Mouse (Mus musculus): ENCODE results near the gene Qpctl. TPM values are rescaled to one million over a fixed set of nuclear protein-coding genes. Genes with fewer than 3 reads are reported as not detected.

Gene Qpctl
- polyA plus RNA-seq, 1 experiment from 2014 or later, result 18.6 TPM

DNA sequence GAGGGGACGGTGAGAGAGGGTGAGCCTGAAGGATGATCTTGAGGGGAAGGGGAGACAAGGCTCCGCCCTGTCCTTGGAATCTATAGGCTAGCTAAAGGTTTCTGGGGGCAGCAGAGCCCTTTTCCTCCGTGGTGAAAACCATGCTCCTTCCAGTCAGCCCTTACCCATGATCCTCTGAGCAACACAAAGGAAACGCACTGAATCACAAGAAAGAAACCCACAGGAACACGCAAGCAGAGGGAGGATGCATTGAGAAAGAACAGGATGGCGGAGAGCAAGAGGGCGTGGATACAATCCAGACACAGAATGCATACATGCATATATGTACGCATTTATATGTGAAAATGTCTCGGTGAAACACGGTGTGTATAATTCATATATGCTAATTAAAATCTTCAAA lies 20.4 kb upstream of the Qpctl start:
- Histone ChIP-seq H3K27ac (ENCODE audit: low read depth, low read length) (no peak overlapping the region), H3K9me3 (ENCODE audit: control insufficient read depth, low read length) (no peaks in the 10 kb centered on the region), H3K36me3 (ENCODE audit: control insufficient read depth, insufficient read depth, low read length) (no peaks in the 10 kb centered on the region), H3K4me2 (ENCODE audit: low read depth, low read length) (no peak overlapping the region), H3K9ac (replicated peaks; ENCODE audit: low read depth, low read length) (no peak overlapping the region), H3K27me3 (ENCODE audit: control insufficient read depth, insufficient read depth, low read length) (peaks cover under 1% of the 10 kb centered on the region; the same call in 1 of the 2 replicates), H3K4me1 (ENCODE audit: control insufficient read depth, insufficient read depth, low read length) (peaks cover 2% of the 10 kb centered on the region; the same call in 1 of the 2 replicates), H3K4me3 (ENCODE audit: low read depth, low read length) (no peak overlapping the region)
- no peak for ATAC-seq (ENCODE audit: low read depth)
- 61% methylated on average over 10 of the region's 10 CpGs for WGBS

DNA sequence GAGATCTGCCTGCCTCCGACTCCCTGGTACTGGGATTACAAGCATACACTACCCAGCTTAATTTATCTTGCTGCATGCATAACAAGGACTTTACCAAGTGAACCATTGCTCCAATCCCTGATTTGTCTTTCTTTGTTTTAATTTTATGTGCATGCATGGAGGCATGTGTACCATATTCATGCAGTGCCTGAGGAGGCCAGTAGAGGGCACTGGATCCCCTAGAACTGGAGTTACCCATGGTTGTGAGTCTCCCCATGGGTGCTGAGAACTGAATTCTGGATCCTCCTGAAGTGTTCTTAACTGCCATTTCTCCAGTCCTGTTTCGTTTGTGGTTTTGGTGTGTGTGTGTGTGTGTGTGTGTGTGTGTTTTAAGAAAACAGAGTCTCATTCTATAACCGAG lies 17.9 kb upstream of the Qpctl start:
- Histone ChIP-seq H3K4me3 (ENCODE audit: low read depth, low read length) (no peak overlapping the region), H3K4me2 (ENCODE audit: low read depth, low read length) (no peak overlapping the region), H3K4me1 (ENCODE audit: control insufficient read depth, insufficient read depth, low read length) (peaks cover 2% of the 10 kb centered on the region; the same call in 1 of the 2 replicates), H3K9ac (replicated peaks; ENCODE audit: low read depth, low read length) (no peak overlapping the region), H3K36me3 (ENCODE audit: control insufficient read depth, insufficient read depth, low read length) (no peaks in the 10 kb centered on the region), H3K27ac (ENCODE audit: low read depth, low read length) (no peak overlapping the region), H3K9me3 (ENCODE audit: control insufficient read depth, low read length) (no peaks in the 10 kb centered on the region), H3K27me3 (ENCODE audit: control insufficient read depth, insufficient read depth, low read length) (peaks cover 3% of the 10 kb centered on the region; the same call in 1 of the 2 replicates)
- ATAC-seq (ENCODE audit: low read depth), result no peak
- 85% methylated on average over 3 of the region's 3 CpGs for WGBS

GRCm38 (mm10) chr7:19165656-19166423 lies 16.7 kb upstream of the Qpctl start, which contains the start of gene Gipr:
Gene Gipr, minus strand, starts transcription at chr7:19166127.
- H3K36me3 ChIP-seq (ENCODE audit: control insufficient read depth, insufficient read depth, low read length), result no peaks in the 10 kb centered on the region
- 12% methylated on average over 14 of the region's 14 CpGs for WGBS
- H3K27ac ChIP-seq (ENCODE audit: low read depth, low read length), result no peak within 1 kb of the TSS
- no peak within 1 kb of the TSS for H3K4me3 ChIP-seq (ENCODE audit: low read depth, low read length)
- H3K4me2 ChIP-seq (ENCODE audit: low read depth, low read length), result peak within 1 kb of the TSS; percentile 5; the same call in 1 of the 2 replicates
- H3K27me3 ChIP-seq (ENCODE audit: control insufficient read depth, insufficient read depth, low read length), result peaks cover 5% of the 10 kb centered on the region; the same call in 1 of the 2 replicates
- H3K9ac ChIP-seq (replicated peaks; ENCODE audit: low read depth, low read length), result 0 out of 2 replicates have a peak within 1 kb of the TSS, but pooled peaks have one; percentile 7
- ATAC-seq (ENCODE audit: low read depth), result peak; percentile 39
- H3K9me3 ChIP-seq (ENCODE audit: control insufficient read depth, low read length), result no peaks in the 10 kb centered on the region
- H3K4me1 ChIP-seq (ENCODE audit: control insufficient read depth, insufficient read depth, low read length), result peaks cover 2% of the 10 kb centered on the region; the same call in 1 of the 2 replicates

DNA sequence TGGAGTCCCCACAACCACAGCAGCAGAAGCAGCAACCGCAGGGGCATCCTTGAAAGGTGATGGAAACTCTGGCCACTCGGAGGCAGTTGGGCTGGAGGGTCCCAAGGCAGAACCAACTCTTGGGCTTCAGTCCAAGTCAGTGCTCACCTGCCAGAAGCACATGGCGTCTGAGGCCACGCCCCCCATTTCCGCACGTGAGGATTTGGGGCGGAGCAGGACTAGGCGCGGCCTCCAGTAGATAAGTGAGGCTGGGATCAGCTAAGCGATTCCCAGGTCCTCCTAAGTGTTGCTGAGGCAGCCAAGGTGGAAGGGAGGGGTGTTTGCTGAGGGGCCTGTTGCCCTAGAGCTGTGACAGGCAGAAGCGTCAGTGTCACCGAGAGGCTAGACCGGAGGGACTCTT lies 15.9 kb upstream of the Qpctl start:
- peaks cover 9% of the 10 kb centered on the region; the same call in 1 of the 2 replicates for H3K27me3 ChIP-seq (ENCODE audit: control insufficient read depth, insufficient read depth, low read length)
- no peak overlapping the region for H3K4me3 ChIP-seq (ENCODE audit: low read depth, low read length)
- H3K4me2 ChIP-seq (ENCODE audit: low read depth, low read length), result peak overlapping the region; percentile 3; the same call in 1 of the 2 replicates
- no peak for ATAC-seq (ENCODE audit: low read depth)
- H3K9ac ChIP-seq (replicated peaks; ENCODE audit: low read depth, low read length), result no peak overlapping the region
- H3K4me1 ChIP-seq (ENCODE audit: control insufficient read depth, insufficient read depth, low read length), result peaks cover 3% of the 10 kb centered on the region
- H3K9me3 ChIP-seq (ENCODE audit: control insufficient read depth, low read length), result no peaks in the 10 kb centered on the region
- 3% methylated on average over 13 of the region's 13 CpGs for WGBS
- no peaks in the 10 kb centered on the region for H3K36me3 ChIP-seq (ENCODE audit: control insufficient read depth, insufficient read depth, low read length)
- H3K27ac ChIP-seq (ENCODE audit: low read depth, low read length), result no peak overlapping the region

GRCm38 (mm10) chr7:19164189-19164588 lies 15.1 kb upstream of the Qpctl start:
- H3K9me3 ChIP-seq (ENCODE audit: control insufficient read depth, low read length), result no peaks in the 10 kb centered on the region
- WGBS, result 4% methylated on average over 6 of the region's 6 CpGs
- H3K9ac ChIP-seq (replicated peaks; ENCODE audit: low read depth, low read length), result no peak overlapping the region
- no peak overlapping the region for H3K27ac ChIP-seq (ENCODE audit: low read depth, low read length)
- H3K27me3 ChIP-seq (ENCODE audit: control insufficient read depth, insufficient read depth, low read length), result peaks cover 12% of the 10 kb centered on the region
- H3K4me3 ChIP-seq (ENCODE audit: low read depth, low read length), result no peak overlapping the region
- ATAC-seq (ENCODE audit: low read depth), result no peak
- peaks cover 7% of the 10 kb centered on the region for H3K4me1 ChIP-seq (ENCODE audit: control insufficient read depth, insufficient read depth, low read length)
- no peaks in the 10 kb centered on the region for H3K36me3 ChIP-seq (ENCODE audit: control insufficient read depth, insufficient read depth, low read length)
- H3K4me2 ChIP-seq (ENCODE audit: low read depth, low read length), result no peak overlapping the region

DNA sequence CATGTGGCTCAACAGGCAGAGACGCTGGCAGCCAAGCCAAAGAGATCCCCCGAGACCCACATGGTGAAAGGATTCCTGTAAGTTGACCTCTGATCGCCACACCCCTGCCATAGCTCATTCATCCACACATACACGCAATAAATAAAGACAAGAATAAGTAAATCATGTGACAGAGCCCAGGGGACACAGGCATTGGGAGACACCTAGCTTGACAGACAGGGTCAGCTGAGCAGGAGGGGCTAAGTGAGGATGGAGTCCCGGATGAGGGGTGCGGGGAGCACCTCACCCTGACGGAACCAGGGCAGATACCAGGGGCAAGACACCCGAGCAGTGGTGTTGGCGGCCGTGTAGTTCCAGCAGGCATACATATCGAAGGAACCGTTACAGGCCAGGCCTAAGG lies 14.7 kb upstream of the Qpctl start:
- H3K36me3 ChIP-seq (ENCODE audit: control insufficient read depth, insufficient read depth, low read length), result no peaks in the 10 kb centered on the region
- no peak for ATAC-seq (ENCODE audit: low read depth)
- 26% methylated on average over 12 of the region's 12 CpGs for WGBS
- H3K27ac ChIP-seq (ENCODE audit: low read depth, low read length), result no peak overlapping the region
- H3K4me3 ChIP-seq (ENCODE audit: low read depth, low read length), result no peak overlapping the region
- H3K9me3 ChIP-seq (ENCODE audit: control insufficient read depth, low read length), result no peaks in the 10 kb centered on the region
- no peak overlapping the region for H3K9ac ChIP-seq (replicated peaks; ENCODE audit: low read depth, low read length)
- no peak overlapping the region for H3K4me2 ChIP-seq (ENCODE audit: low read depth, low read length)
- peaks cover 13% of the 10 kb centered on the region for H3K27me3 ChIP-seq (ENCODE audit: control insufficient read depth, insufficient read depth, low read length)
- H3K4me1 ChIP-seq (ENCODE audit: control insufficient read depth, insufficient read depth, low read length), result peaks cover 7% of the 10 kb centered on the region

- ATAC-seq (ENCODE audit: low read depth), result no peak
- no peak overlapping the region for H3K9ac ChIP-seq (replicated peaks; ENCODE audit: low read depth, low read length)
- H3K36me3 ChIP-seq (ENCODE audit: control insufficient read depth, insufficient read depth, low read length), result no peaks in the 10 kb centered on the region
- no peak overlapping the region for H3K4me2 ChIP-seq (ENCODE audit: low read depth, low read length)
- no peaks in the 10 kb centered on the region for H3K9me3 ChIP-seq (ENCODE audit: control insufficient read depth, low read length)
- 83% methylated on average over 7 of the region's 7 CpGs for WGBS
- H3K4me1 ChIP-seq (ENCODE audit: control insufficient read depth, insufficient read depth, low read length), result peaks cover 7% of the 10 kb centered on the region
- H3K4me3 ChIP-seq (ENCODE audit: low read depth, low read length), result no peak overlapping the region
- peaks cover 13% of the 10 kb centered on the region for H3K27me3 ChIP-seq (ENCODE audit: control insufficient read depth, insufficient read depth, low read length)
- no peak overlapping the region for H3K27ac ChIP-seq (ENCODE audit: low read depth, low read length)
These were observed 13.8 kb upstream of the Qpctl start for GRCm38 (mm10) chr7:19162928-19163327.

DNA sequence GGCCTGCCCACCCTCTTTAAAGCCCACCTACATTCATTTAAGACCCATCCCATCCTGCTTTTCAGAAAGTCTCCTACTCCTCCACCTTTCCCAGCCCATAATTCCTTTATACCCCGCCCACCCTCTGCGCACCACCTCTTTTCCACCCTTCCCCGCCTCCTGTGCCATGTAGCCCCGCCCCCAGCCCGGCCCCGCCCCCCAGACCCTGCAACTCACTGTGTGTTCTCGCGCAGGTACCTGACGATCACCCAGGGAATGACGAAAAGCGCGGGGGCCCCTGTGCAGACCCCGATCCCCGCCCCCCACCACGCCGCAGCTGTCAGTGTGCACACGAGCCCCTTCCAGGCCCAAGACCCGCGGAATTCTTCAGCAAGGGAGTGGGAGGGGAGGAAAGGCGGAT lies 11.0 kb upstream of the Qpctl start:
- peak; percentile 44 for ATAC-seq (ENCODE audit: low read depth)
- H3K27me3 ChIP-seq (ENCODE audit: control insufficient read depth, insufficient read depth, low read length), result peaks cover 13% of the 10 kb centered on the region
- 2% methylated on average over 20 of the region's 20 CpGs for WGBS
- no peaks in the 10 kb centered on the region for H3K9me3 ChIP-seq (ENCODE audit: control insufficient read depth, low read length)
- no peaks in the 10 kb centered on the region for H3K36me3 ChIP-seq (ENCODE audit: control insufficient read depth, insufficient read depth, low read length)
- no peak overlapping the region for H3K27ac ChIP-seq (ENCODE audit: low read depth, low read length)
- peak overlapping the region; percentile 41 for H3K4me2 ChIP-seq (ENCODE audit: low read depth, low read length)
- H3K4me1 ChIP-seq (ENCODE audit: control insufficient read depth, insufficient read depth, low read length), result peaks cover 7% of the 10 kb centered on the region
- peak overlapping the region; percentile 5; the same call in 1 of the 2 replicates for H3K9ac ChIP-seq (replicated peaks; ENCODE audit: low read depth, low read length)
- H3K4me3 ChIP-seq (ENCODE audit: low read depth, low read length), result peak overlapping the region; percentile 26

DNA sequence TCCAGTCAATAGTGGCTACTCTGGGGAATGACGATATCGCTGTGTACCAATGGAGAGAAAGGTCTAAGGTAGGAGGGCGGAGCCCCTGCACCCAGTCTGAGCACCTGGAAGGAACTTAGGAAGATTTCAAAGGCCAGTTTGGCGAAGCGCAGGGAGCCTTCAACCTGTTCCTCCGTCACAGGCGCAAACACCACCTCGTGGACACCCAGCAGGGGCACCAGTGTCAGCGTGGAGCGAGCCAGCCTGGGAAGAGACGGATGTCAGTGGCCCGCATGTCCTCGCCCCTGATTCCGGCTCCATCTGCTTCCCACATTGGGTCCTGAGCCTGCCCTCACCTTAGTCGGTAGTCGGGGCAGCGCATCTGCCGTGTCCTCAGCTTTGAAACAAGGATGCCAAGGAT lies 10.3 kb upstream of the Qpctl start:
- H3K4me1 ChIP-seq (ENCODE audit: control insufficient read depth, insufficient read depth, low read length), result peaks cover 7% of the 10 kb centered on the region
- H3K27me3 ChIP-seq (ENCODE audit: control insufficient read depth, insufficient read depth, low read length), result peaks cover 12% of the 10 kb centered on the region
- H3K9me3 ChIP-seq (ENCODE audit: control insufficient read depth, low read length), result no peaks in the 10 kb centered on the region
- H3K9ac ChIP-seq (replicated peaks; ENCODE audit: low read depth, low read length), result no peak overlapping the region
- no peaks in the 10 kb centered on the region for H3K36me3 ChIP-seq (ENCODE audit: control insufficient read depth, insufficient read depth, low read length)
- H3K27ac ChIP-seq (ENCODE audit: low read depth, low read length), result no peak overlapping the region
- 15% methylated on average over 18 of the region's 18 CpGs for WGBS
- H3K4me2 ChIP-seq (ENCODE audit: low read depth, low read length), result peak overlapping the region; percentile 41; the same call in 1 of the 2 replicates
- no peak for ATAC-seq (ENCODE audit: low read depth)
- H3K4me3 ChIP-seq (ENCODE audit: low read depth, low read length), result no peak overlapping the region
